Mouse (Mus musculus) gastrocnemius, postnatal 10 days (tissue): Measurements from ENCODE around the gene Gm10491. TPM values are rescaled to one million over a fixed set of nuclear protein-coding genes. Genes with fewer than 3 reads are reported as not detected.
"Not testable (repeated sequence)": the region's sequence is repeated elsewhere in the genome, so short reads cannot be mapped to it uniquely, and the experiment has no call there.

ENCODE experiments used
- DNase-seq: peaks from one replicate; pipeline ENCODE4 v3.0.0; 2021; ENCODE audit warnings: mixed read lengths
- long read RNA-seq, 2 experiments: library from polyadenylated mRNA; stranded (forward); transcript quantifications; one replicate each; pipeline ENCODE4 v2.0.0; 2021
- total RNA-seq, 2 experiments: library from RNA; stranded (reverse); gene quantifications; 2 replicates each; pipeline ENCODE4 v1.2.3; 2021

Gene Gm10491
- not detected for total RNA-seq
- long read RNA-seq, experiment 1: 0 reads
- long read RNA-seq, experiment 2: 0 reads

- no peak for DNase-seq
Measured at GRCm38 (mm10) chrX:7907735-7908134, at the start of gene Gm10491. TSS of gene Gm10491 (minus strand) at chrX:7907835.

DNA sequence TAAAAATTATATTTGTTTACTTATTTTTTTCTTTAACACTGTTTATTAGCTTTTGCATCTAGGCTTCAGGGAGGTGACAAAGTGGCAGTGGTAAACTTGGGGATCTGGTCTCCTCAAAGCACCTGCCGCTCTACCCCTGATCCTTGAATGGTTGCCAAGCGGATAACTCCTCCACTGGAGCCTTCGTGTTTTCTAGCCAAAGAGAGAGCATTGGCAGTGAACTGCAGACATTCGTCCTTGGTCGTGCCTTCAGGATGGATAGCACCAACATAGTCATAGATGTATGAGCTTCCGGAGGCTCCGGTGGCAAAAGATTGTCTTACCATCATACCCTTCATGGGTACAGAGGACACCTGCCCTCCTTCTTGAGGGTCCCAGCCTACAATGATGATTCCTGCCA lies 42.5 kb upstream of the Gm10491 start:
- DNase-seq: no peak

DNA sequence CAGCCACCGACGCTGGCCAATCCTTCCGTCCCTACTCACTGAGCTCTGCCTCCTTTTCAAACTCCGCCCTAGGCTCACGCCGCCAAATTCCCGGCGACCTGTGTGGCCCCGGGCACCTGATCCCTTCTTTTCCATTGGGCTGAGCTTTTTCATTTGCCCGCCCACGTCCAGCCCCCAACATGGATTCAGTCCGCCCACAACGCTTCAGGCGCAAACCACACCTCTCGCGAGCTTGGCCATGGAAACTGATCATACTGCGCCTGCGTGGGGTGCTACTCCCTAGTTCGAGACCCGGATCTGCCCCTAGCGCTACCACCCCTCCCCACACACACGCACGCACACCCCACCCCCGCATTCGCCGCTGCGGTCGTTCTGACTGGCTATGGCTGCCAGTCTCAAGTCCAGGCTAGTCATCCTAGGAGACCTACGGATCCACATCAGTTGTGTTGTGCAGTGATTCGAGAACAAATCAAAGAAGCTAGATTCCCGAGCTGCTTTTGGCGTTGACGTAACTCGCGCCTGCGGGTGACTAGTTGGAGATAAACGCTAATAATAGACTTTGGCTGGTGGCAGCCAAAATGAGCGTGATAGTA lies 40.4 kb upstream of the Gm10491 start:
- DNase-seq: peak; percentile 84

DNA sequence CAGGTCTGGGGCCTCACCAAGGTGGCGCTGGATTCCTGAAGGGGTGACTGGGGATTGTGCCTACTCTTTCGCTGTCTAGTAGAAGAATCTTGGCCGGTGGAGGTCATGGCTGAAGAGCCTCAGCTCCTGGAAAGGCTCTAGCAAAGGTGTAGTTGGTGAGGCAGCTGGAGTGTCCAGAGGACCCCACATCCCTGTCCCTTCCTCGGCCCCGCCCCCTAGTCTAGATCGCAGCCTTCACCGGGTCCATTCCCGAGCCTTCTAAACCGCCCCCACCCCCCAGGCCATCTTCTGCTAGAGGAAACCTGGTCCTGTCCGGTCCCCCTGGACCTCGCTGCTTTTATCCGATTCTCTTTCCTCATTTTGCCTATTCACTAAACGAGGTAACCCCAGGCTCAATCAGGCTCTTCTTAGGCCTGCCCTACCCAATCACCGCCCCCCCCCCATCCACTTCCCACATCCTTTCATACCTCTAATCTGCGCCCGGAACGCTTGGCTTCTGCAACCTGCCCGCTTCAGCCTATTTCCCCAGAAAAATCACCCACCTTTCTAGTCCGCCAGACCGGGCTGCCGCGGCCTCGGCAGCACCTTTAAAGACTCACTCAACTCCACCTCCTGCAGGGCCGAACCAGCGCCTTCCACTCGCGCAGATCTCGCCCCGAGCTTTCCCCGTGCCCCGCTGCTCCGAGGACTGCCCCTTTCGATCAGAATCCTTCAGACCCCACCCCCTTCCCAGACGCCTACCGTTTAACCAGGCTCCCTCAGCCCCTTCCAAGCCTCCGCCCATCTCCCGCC lies 39.7 kb upstream of the Gm10491 start, which contains the start of gene Hdac6:
Gene Hdac6, minus strand, starts transcription at position 782 of the 792 bp plus-strand sequence.
- no peak for DNase-seq

GRCm38 (mm10) chrX:7945618-7946017 lies 38.0 kb upstream of the Gm10491 start:
- no peak for DNase-seq

- DNase-seq: no peak
Measured at GRCm38 (mm10) chrX:7937667-7938066, 30.0 kb upstream of the Gm10491 start.

DNA sequence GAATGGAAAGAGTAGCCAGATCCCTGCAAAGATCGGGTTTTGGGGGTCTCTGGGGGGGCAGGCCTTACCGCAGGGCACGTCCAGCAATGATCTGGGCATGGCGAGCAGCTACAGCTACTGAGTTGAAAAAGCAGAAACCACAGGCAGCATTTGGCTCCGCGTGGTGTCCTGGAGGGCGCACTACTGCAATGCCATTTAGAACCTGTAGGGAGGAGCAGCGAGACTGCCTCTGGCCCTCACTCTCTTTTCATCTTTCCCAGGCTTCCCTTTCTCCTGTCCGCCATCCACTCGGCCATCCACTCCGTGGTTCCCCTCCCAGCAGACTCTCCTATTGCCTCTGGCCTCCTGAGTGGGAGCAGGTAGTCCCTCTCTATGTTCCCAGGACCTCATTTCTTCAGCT lies 29.2 kb upstream of the Gm10491 start:
- no peak for DNase-seq

GRCm38 (mm10) chrX:7928270-7928790 lies 20.7 kb upstream of the Gm10491 start, which contains the start of gene Eras:
TSS of gene Eras (minus strand) at chrX:7928607.
- no peak for DNase-seq

GRCm38 (mm10) chrX:7927116-7927515 lies 19.5 kb upstream of the Gm10491 start:
- no peak for DNase-seq

- no peak for DNase-seq
Measured at GRCm38 (mm10) chrX:7926266-7926665, 18.6 kb upstream of the Gm10491 start.

DNA sequence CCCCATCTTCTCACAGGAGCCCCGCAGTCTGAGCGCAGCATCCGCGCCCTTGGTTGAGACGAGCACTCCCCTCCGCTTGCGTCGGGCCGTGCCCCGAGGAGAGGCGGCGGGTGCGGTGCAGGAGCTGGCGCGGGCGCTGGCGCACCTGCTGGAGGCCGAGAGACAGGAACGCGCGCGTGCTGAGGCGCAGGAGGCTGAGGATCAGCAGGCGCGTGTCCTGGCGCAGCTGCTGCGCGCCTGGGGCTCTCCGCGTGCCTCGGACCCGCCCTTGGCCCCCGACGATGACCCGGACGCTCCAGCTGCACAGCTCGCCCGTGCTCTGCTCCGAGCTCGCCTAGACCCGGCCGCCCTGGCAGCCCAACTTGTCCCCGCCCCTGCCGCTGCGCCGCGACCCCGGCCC lies 14.4 kb upstream of the Gm10491 start:
- DNase-seq: no peak

- DNase-seq: no peak
Measured at GRCm38 (mm10) chrX:7919601-7920383, 12.2 kb upstream of the Gm10491 start, which contains the start of gene Pcsk1n. TSS of gene Pcsk1n (plus strand) at chrX:7919822.

- not testable (repeated sequence) for DNase-seq
Measured at GRCm38 (mm10) chrX:7917960-7918359, 10.3 kb upstream of the Gm10491 start.

DNA sequence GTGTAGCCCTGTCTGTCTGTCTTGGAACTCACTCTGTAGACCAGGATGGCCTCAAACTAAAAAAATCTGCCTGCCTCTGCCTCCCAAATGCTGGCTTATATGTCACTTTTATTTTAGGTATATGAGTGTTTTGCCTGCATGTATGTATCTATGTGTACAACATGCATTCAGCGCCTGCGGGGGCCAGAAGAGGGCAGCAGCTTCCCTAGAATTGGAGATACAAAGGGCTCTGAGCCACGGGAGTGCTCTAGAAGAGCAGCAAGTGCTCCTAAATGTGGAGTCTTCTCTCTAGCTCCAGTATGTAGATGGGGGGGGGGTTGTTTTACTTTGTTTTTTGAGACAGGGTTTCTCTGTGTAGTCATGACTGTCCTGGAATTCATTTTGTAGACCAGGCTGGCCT lies 8.0 kb upstream of the Gm10491 start:
- not testable (repeated sequence) for DNase-seq

GRCm38 (mm10) chrX:7910473-7910872 lies 2.8 kb upstream of the Gm10491 start:
- DNase-seq: no peak

- not testable (repeated sequence) for DNase-seq
Measured at GRCm38 (mm10) chrX:7909242-7909641, 1.6 kb upstream of the Gm10491 start, which contains the start of gene Gm10490. TSS of gene Gm10490 (plus strand) at chrX:7909542.

GRCm38 (mm10) chrX:7904441-7904840 lies 3.2 kb downstream of the Gm10491 start:
- DNase-seq: no peak

DNA sequence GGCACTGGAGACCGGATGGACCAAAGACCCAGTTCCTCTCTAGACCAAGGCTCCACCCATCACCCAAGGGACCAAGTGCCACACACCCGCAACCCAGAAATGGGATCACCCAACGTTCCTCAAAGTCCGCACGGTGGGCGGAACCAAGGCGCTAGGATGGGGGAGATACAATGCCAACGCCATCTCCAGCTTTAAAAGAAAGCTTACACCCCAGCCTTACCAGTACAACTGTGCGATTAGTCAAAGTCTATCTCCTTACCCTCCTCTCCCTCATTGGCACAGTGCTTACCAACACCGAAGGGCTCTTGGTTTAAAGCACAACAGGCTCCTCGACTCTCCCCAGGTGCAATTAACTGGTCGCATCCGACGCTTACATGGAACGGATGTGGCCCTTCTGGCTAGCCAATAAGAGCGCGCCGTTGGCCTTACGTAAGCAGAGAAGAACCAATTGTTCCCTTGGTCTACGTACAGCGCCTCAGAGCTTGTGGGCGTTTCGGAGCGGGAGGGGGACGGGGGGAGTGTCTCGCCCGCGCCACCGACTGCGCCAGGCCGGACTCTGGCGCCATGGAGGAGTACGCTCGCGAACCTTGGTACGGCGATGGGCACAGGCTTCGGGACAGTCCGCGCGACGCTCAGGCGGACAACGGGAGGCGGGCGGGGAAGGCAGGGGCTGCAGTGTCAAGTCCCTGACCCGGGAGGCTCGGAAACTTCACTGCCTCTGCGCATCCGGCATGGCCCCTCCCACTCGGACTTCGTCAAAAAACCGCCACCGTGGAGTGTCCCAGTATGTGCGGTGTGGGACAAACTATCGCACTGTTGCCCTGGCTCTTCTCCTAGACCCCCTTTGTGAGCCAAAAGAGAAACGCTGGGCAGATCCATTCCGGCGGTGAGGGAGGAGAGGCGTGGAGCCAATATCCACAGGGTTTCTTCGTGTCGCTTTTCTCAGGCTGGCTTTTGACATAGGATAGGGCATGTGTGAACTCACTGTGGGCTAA lies 8.5 kb downstream of the Gm10491 start, which contains the start of the genes Pqbp1 and Timm17b:
Gene Pqbp1, minus strand, starts transcription at position 390 of the 995 bp plus-strand sequence.
Gene Timm17b, plus strand, starts transcription at position 478 of the 995 bp plus-strand sequence.
- DNase-seq: peak; percentile 75

- no peak for DNase-seq
Measured at GRCm38 (mm10) chrX:7898211-7898610, 9.4 kb downstream of the Gm10491 start.

DNA sequence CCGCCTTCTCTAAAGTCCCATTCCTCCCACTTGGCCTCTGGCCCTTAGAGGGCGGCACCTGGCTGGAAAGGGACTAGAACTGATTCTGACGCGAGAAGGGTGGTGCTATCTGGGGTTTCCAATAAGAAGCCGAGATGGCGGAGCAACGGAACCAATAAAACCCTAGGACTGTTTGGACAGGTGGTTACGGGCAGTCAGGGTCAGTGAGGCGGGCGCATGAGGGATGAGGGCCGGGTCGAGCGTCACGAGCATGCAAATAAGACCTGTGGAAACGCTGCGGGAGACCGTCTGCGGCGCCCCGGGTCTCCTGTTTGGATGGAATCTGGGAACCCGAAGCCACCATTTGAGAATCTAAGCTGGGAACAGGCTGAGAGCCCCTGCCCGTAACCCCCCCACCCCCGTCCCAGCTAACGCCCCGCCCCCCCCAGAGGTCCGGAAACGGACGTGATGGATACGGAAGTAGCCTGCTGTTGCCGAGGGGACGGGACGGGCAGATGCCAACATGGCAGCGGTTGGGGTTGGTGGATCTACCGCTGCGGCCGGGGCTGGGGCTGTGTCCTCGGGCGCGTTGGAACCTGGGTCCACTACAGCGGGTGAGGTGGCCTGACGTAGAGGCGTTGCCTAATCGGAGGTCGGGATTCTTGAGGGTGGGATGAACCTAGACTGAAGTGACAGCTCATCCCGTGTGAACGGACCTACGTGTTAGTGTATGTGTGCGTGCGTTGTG lies 23.6 kb downstream of the Gm10491 start, which contains the start of gene Slc35a2:
Gene Slc35a2, plus strand, starts transcription at position 188 of the 727 bp plus-strand sequence.
- peak; percentile 76 for DNase-seq
